In genomic region chr7:19824182-19824973, GRCm38 (mm10) we compare ENCODE assay signal across 9 mouse cellular contexts. TPM values are rescaled to one million over a fixed set of nuclear protein-coding genes. Genes with fewer than 3 reads are reported as not detected.
DNase-seq lines count a peak whose midpoint lies in the region; ATAC-seq lines count a peak whose summit lies in the region.
"Had no signal": no experiment of that assay in that cellular context is flagged by ENCODE, and none has a peak within 500 bp of the region (broad histone marks: within the 10 kb centered on the region; RNA-seq: fewer than 3 reads in every experiment).

No protein-coding gene starts in this region.

- ATAC-seq in forebrain, embryonic 11.5 days (replicated peaks; ENCODE audit: low FRiP score): peak; percentile 73
- peak; percentile 84; the same call in 1 of the 2 replicates for ATAC-seq in limb, embryonic 11.5 days (ENCODE audit: insufficient number of reproducible peaks, low FRiP score, low TSS enrichment, low read depth)
- ATAC-seq in midbrain, embryonic 11.5 days (ENCODE audit: low FRiP score): peak; percentile 72

- H3K36me3 ChIP-seq in forebrain, embryonic 11.5 days (ENCODE audit: control insufficient read depth, insufficient read depth, low read length): no peaks in the 10 kb centered on the region
- no peaks in the 10 kb centered on the region for H3K36me3 ChIP-seq in limb, embryonic 11.5 days (ENCODE audit: control insufficient read depth, insufficient read depth, low read length)
- H3K36me3 ChIP-seq in midbrain, embryonic 11.5 days (ENCODE audit: control insufficient read depth, insufficient read depth, low read length): no peaks in the 10 kb centered on the region

- H3K4me3 ChIP-seq in forebrain, embryonic 11.5 days (ENCODE audit: low read depth, low read length): no peak overlapping the region
- no peak overlapping the region for H3K4me3 ChIP-seq in limb, embryonic 11.5 days (ENCODE audit: low read depth, low read length)
- H3K4me3 ChIP-seq in midbrain, embryonic 11.5 days (ENCODE audit: low read depth, low read length): no peak overlapping the region

- peaks cover 5% of the 10 kb centered on the region; the same call in 1 of the 2 replicates for H3K4me1 ChIP-seq in forebrain, embryonic 11.5 days (replicated peaks; ENCODE audit: control insufficient read depth, insufficient read depth, low read length)
- H3K4me1 ChIP-seq in limb, embryonic 11.5 days (ENCODE audit: control insufficient read depth, insufficient read depth, low read length): peaks cover 13% of the 10 kb centered on the region; the same call in 1 of the 2 replicates
- H3K4me1 ChIP-seq in midbrain, embryonic 11.5 days (ENCODE audit: control insufficient read depth, insufficient read depth, low read length): peaks cover 10% of the 10 kb centered on the region

- H3K9ac ChIP-seq in forebrain, embryonic 11.5 days (ENCODE audit: low read length): peak overlapping the region; percentile 13
- H3K9ac ChIP-seq in limb, embryonic 11.5 days (ENCODE audit: low read length): peak overlapping the region; percentile 5; the same call in 1 of the 2 replicates
- no peak overlapping the region for H3K9ac ChIP-seq in midbrain, embryonic 11.5 days (ENCODE audit: low read length)

- peak overlapping the region; percentile 36; the same call in 1 of the 2 replicates for H3K4me2 ChIP-seq in forebrain, embryonic 11.5 days (ENCODE audit: low read depth, low read length, severe bottlenecking)
- H3K4me2 ChIP-seq in limb, embryonic 11.5 days (ENCODE audit: low read depth, severe bottlenecking): peak overlapping the region; percentile 20; the same call in 1 of the 2 replicates
- no peak overlapping the region for H3K4me2 ChIP-seq in midbrain, embryonic 11.5 days

- intact Hi-C loops in heart, postnatal 36 days (cut with DNase I): no loop called here

- WGBS in forebrain, embryonic 11.5 days: 24% methylated on average over 26 of the region's 26 CpGs
- 22% methylated on average over 26 of the region's 26 CpGs for WGBS in limb, embryonic 11.5 days
- 27% methylated on average over 26 of the region's 26 CpGs for WGBS in midbrain, embryonic 11.5 days

- H3K9me3 ChIP-seq in forebrain, embryonic 11.5 days (ENCODE audit: control insufficient read depth, low read length): no peaks in the 10 kb centered on the region; the same call in 1 of the 2 replicates
- no peaks in the 10 kb centered on the region; the same call in 1 of the 2 replicates for H3K9me3 ChIP-seq in limb, embryonic 11.5 days (ENCODE audit: control insufficient read depth, low read length)
- H3K9me3 ChIP-seq in midbrain, embryonic 11.5 days (ENCODE audit: control insufficient read depth, low read length): peaks cover 1% of the 10 kb centered on the region; the same call in 1 of the 2 replicates

- DNase-seq in CD8-positive naive resting alpha-beta T cell, adult 2 months (ENCODE audit: low read depth in 2 of 2, low spot score in 2 of 2): peak; percentile 46 to 50
- peak; percentile 95 to 98 for DNase-seq in adrenal gland, adult (ENCODE audit: inconsistent age in 2 of 2, low spot score in 1 of 2)
- DNase-seq in forebrain, embryonic 11.5 days (ENCODE audit: low spot score): peak; percentile 81
- DNase-seq in heart, postnatal 36 days: peak; percentile 87 to 89
- DNase-seq in limb, embryonic 11.5 days (ENCODE audit: low spot score): peak; percentile 77
- DNase-seq in midbrain, embryonic 11.5 days (ENCODE audit: low spot score, missing footprints): peak; percentile 90
- peak; percentile 85 to 88 for DNase-seq in spleen, postnatal 36 days (ENCODE audit: low spot score in 2 of 2)
- DNase-seq in cerebellum, postnatal 4 days (ENCODE audit: low spot score in 2 of 2): no peak

- H3K27ac ChIP-seq in forebrain, embryonic 11.5 days (ENCODE audit: low read depth, low read length): no peak overlapping the region
- no peak overlapping the region for H3K27ac ChIP-seq in limb, embryonic 11.5 days (replicated peaks; ENCODE audit: low read depth, low read length)
- H3K27ac ChIP-seq in midbrain, embryonic 11.5 days (ENCODE audit: low read depth, low read length): no peak overlapping the region

- H3K27me3 ChIP-seq in forebrain, embryonic 11.5 days (ENCODE audit: control insufficient read depth, insufficient read depth, low read length): peaks cover 25% of the 10 kb centered on the region
- peaks cover 25% of the 10 kb centered on the region for H3K27me3 ChIP-seq in limb, embryonic 11.5 days (ENCODE audit: control insufficient read depth, insufficient read depth, low read length)
- peaks cover 33% of the 10 kb centered on the region for H3K27me3 ChIP-seq in midbrain, embryonic 11.5 days (ENCODE audit: control insufficient read depth, insufficient read depth, low read length)

RNA-seq across cellular contexts. Expression of gene Bcl3, which starts 1.8 kb away (rescaled TPM):
- polyA plus RNA-seq in forebrain, embryonic 11.5 days (2014; fragmentation: Nextera tagmentation; extraction: Ambion mirVana): 0.51 and 1.1 TPM in 2 replicates
- total RNA-seq in heart, postnatal 36 days (2021): 1 to 10 TPM; 3.5 TPM
- polyA plus RNA-seq in limb, embryonic 11.5 days (2014; fragmentation: Nextera tagmentation; extraction: Ambion mirVana): 0.71 and 1.2 TPM in 2 replicates
- 0.47 and 0.67 TPM in 2 replicates for polyA plus RNA-seq in midbrain, embryonic 11.5 days (2014; fragmentation: Nextera tagmentation; extraction: Ambion mirVana)

RNA-seq across cellular contexts. Expression of gene Gm19345, which starts 27.4 kb away (rescaled TPM):
- polyA plus RNA-seq in forebrain, embryonic 11.5 days (2014; fragmentation: Nextera tagmentation; extraction: Ambion mirVana): not detected in 2 replicates
- total RNA-seq in heart, postnatal 36 days (2021): not detected
- not detected in 2 replicates for polyA plus RNA-seq in limb, embryonic 11.5 days (2014; fragmentation: Nextera tagmentation; extraction: Ambion mirVana)
- 0.22 TPM in 1 of 2 replicates, not detected in the other for polyA plus RNA-seq in midbrain, embryonic 11.5 days (2014; fragmentation: Nextera tagmentation; extraction: Ambion mirVana)

RNA-seq across cellular contexts. Expression of gene Cblc, which starts 27.8 kb away (rescaled TPM):
- 0.28 and 0.84 TPM in 2 replicates for polyA plus RNA-seq in forebrain, embryonic 11.5 days (2014; fragmentation: Nextera tagmentation; extraction: Ambion mirVana)
- total RNA-seq in heart, postnatal 36 days (2021): under 1 TPM; 0.75 to 0.81 TPM
- polyA plus RNA-seq in limb, embryonic 11.5 days (2014; fragmentation: Nextera tagmentation; extraction: Ambion mirVana): 0.75 and 1.3 TPM in 2 replicates
- not detected in 2 replicates for polyA plus RNA-seq in midbrain, embryonic 11.5 days (2014; fragmentation: Nextera tagmentation; extraction: Ambion mirVana)
- total RNA-seq: layer of hippocampus, postnatal 10 days had no signal

RNA-seq across cellular contexts. Expression of gene Ceacam16, which starts 36.7 kb away (rescaled TPM):
- polyA plus RNA-seq in forebrain, embryonic 11.5 days (2014; fragmentation: Nextera tagmentation; extraction: Ambion mirVana): 0.32 TPM in 1 of 2 replicates, not detected in the other
- under 1 TPM in 1 of 2 experiments, not detected in 1; 0.69 TPM for total RNA-seq in heart, postnatal 36 days (2021)
- polyA plus RNA-seq in limb, embryonic 11.5 days (2014; fragmentation: Nextera tagmentation; extraction: Ambion mirVana): not detected in 2 replicates
- not detected in 2 replicates for polyA plus RNA-seq in midbrain, embryonic 11.5 days (2014; fragmentation: Nextera tagmentation; extraction: Ambion mirVana)
- total RNA-seq: layer of hippocampus, postnatal 10 days had no signal

RNA-seq across cellular contexts. Expression of gene Bcam, which starts 53.6 kb away (rescaled TPM):
- 17.6 and 21.5 TPM in 2 replicates for polyA plus RNA-seq in forebrain, embryonic 11.5 days (2014; fragmentation: Nextera tagmentation; extraction: Ambion mirVana)
- total RNA-seq in heart, postnatal 36 days (2021): 100 to 1,000 TPM; 210 to 232 TPM
- polyA plus RNA-seq in limb, embryonic 11.5 days (2014; fragmentation: Nextera tagmentation; extraction: Ambion mirVana): 43.0 and 44.1 TPM in 2 replicates
- 11.7 and 13.2 TPM in 2 replicates for polyA plus RNA-seq in midbrain, embryonic 11.5 days (2014; fragmentation: Nextera tagmentation; extraction: Ambion mirVana)

Comparison
In these comparisons a context has a peak if more than half of its experiments do, and no peak if none do; other contexts are left out.
1. DNase-seq: peak in CD8-positive naive resting alpha-beta T cell, adult 2 months (2 of 2), adrenal gland, adult (2 of 2), forebrain, embryonic 11.5 days (single experiment), heart, postnatal 36 days (2 of 2), limb, embryonic 11.5 days (single experiment), midbrain, embryonic 11.5 days (single experiment) and spleen, postnatal 36 days (2 of 2); none in cerebellum, postnatal 4 days (0 of 2).
2. Peak in every context shown above with its lines, with median percentiles within 50 percentile points of each other: ATAC-seq.